11 mouse cellular contexts compared by ENCODE assay signal in the genomic region with DNA sequence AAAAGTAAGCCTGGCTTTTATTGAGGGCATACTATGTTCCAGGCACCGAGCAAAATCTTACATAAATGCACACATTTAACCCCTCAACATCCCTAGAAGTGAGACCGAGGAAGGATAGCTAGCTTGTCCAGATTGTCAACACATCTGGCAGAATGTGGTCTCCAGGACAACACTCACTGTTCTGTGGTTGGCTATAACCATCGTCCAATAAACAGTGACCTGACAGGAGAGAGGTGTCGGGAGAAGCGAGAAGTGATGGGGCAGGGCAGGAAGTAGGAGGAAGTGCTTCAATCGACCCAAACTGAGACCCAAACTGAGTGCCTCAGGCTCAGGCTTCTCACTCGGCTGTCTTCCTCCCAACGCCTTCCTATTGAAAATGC.
A peak's percentile ranks its signal among the peaks of the same experiment; 100 is the strongest.
DNase-seq lines count a peak whose midpoint lies in the region; ATAC-seq and TF ChIP-seq lines count a peak whose summit lies in the region.
"Had no signal": no experiment of that assay in that cellular context is flagged by ENCODE, and none has a peak within 500 bp of the region (broad histone marks: within the 10 kb centered on the region; RNA-seq: fewer than 3 reads in every experiment).

No protein-coding gene starts in this region.

- H3K9ac ChIP-seq in lung, embryonic 14.5 days, result no peak overlapping the region
- H3K9ac ChIP-seq: intestine, embryonic 15.5 days had no signal

- H3K9me3 ChIP-seq in lung, embryonic 14.5 days (ENCODE audit: low read depth, low read length), result no peaks in the 10 kb centered on the region
- H3K9me3 ChIP-seq in limb, embryonic 10.5 days (replicated peaks), result no peaks in the 10 kb centered on the region
- H3K9me3 ChIP-seq: intestine, embryonic 15.5 days had no signal

- H3K27me3 ChIP-seq in cerebellum, adult 2 months (ENCODE audit: control insufficient read depth, insufficient read depth, low read length), result no peaks in the 10 kb centered on the region
- no peaks in the 10 kb centered on the region for H3K27me3 ChIP-seq in lung, embryonic 14.5 days (ENCODE audit: insufficient read depth, low read length)
- H3K27me3 ChIP-seq in limb, embryonic 10.5 days (ENCODE audit: low read depth, poor library complexity, severe bottlenecking), result no peaks in the 10 kb centered on the region
- H3K27me3 ChIP-seq: intestine, embryonic 15.5 days had no signal

- peak; percentile 60; the same call in 1 of the 2 replicates for ATAC-seq in lung, embryonic 14.5 days (ENCODE audit: insufficient read depth)
- peak; percentile 59 for ATAC-seq in megakaryocyte, adult 5-6 weeks (ENCODE audit: poor library complexity, severe bottlenecking)

- TF ChIP-seq POLR2A in cerebellum, adult 2 months (IDR thresholded peaks at IDR 0.05; ENCODE audit: borderline replicate concordance, insufficient read depth, low read length), result no peak

- H3K36me3 ChIP-seq in lung, embryonic 14.5 days (ENCODE audit: insufficient read depth), result no peaks in the 10 kb centered on the region
- H3K36me3 ChIP-seq in limb, embryonic 10.5 days, result no peaks in the 10 kb centered on the region
- H3K36me3 ChIP-seq: intestine, embryonic 15.5 days had no signal

- no peak for DNase-seq in cerebellum, adult 2 months
- no peak for DNase-seq in cerebellum, adult 9-11 months
- peak; percentile 37 for DNase-seq in lung, embryonic 14.5 days
- no peak for DNase-seq in lung, postnatal 14 days
- no peak for DNase-seq in limb, embryonic 10.5 days (ENCODE audit: low spot score)
- no peak for DNase-seq in adrenal gland, postnatal 25 days
- DNase-seq in adrenal gland, adult (ENCODE audit: inconsistent age in 2 of 2, low spot score in 1 of 2), result no peak
- DNase-seq: cerebellum, adult 18-20 months; right cerebral cortex, postnatal 14 days had no signal

- H3K4me3 ChIP-seq in cerebellum, adult 2 months (replicated peaks; ENCODE audit: insufficient read depth, low read depth, low read length), result no peak overlapping the region
- no peak overlapping the region for H3K4me3 ChIP-seq in lung, embryonic 14.5 days (ENCODE audit: low read depth, low read length)
- H3K4me3 ChIP-seq in limb, embryonic 10.5 days, result no peak overlapping the region
- H3K4me3 ChIP-seq: intestine, embryonic 15.5 days had no signal

- H3K4me2 ChIP-seq in lung, embryonic 14.5 days, result no peak overlapping the region
- H3K4me2 ChIP-seq: intestine, embryonic 15.5 days had no signal

- WGBS in cerebellum, adult 2 months, result 76% methylated on average over 8 of the region's 8 CpGs
- 45% methylated on average over 8 of the region's 8 CpGs for WGBS in lung, embryonic 14.5 days
- WGBS in limb, embryonic 10.5 days, result 66% methylated on average over 8 of the region's 8 CpGs

- no peaks in the 10 kb centered on the region; the same call in 1 of the 2 replicates for H3K4me1 ChIP-seq in cerebellum, adult 2 months (ENCODE audit: control insufficient read depth, insufficient read depth, low read length)
- H3K4me1 ChIP-seq in lung, embryonic 14.5 days (ENCODE audit: insufficient read depth), result peaks cover 24% of the 10 kb centered on the region
- peaks cover 17% of the 10 kb centered on the region for H3K4me1 ChIP-seq in limb, embryonic 10.5 days

- H3K27ac ChIP-seq in cerebellum, adult 2 months (ENCODE audit: insufficient read depth, low read length), result peak overlapping the region; percentile 63; the same call in 1 of the 2 replicates
- H3K27ac ChIP-seq in lung, embryonic 14.5 days (ENCODE audit: low read depth), result 0 out of 2 replicates have a peak overlapping the region, but pooled peaks have one; percentile 89
- H3K27ac ChIP-seq in limb, embryonic 10.5 days, result peak overlapping the region; percentile 50; the same call in 1 of the 2 replicates
- H3K27ac ChIP-seq: intestine, embryonic 15.5 days had no signal

- no peak for TF ChIP-seq CTCF in cerebellum, adult 2 months (IDR thresholded peaks at IDR 0.05; ENCODE audit: borderline replicate concordance, insufficient read depth, low read depth, low read length)
- TF ChIP-seq CTCF in lung, embryonic 14.5 days (IDR thresholded peaks at IDR 0.05; ENCODE audit: low read depth), result no peak
